27 mouse cellular contexts compared by ENCODE assay signal in the genomic region with DNA sequence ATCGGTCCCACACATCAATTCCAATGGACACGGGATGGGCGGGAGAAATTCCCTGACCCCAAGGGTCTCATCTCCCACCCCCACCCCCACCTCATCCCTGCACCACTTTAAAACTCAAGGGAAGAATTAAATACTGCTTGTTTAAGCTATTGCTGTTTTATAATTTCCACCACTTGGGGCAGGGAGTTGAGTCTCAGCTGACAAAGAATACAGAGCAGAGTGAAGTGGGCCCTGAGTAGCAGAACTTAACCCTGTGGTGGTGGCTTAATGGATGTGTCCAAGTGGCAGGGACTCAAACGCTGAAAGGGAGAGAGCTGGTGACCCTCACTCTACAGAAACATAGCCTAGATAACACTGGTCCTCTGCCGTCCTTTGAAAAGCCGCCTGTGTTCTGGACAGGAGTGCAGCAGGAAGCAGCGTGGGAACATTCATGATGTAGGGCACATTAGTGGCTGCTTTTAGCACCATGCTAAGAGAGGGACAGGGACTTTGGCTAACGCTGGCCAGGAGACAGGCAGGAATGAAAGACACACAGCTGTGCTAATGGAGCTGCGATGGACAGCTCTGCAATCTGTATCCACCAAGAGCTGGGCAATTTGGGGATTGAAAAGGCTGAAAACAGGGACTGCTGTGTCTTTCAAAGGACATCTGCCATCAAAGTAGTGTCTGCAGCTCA.
A peak's percentile ranks its signal among the peaks of the same experiment; 100 is the strongest.
DNase-seq lines count a peak whose midpoint lies in the region; ATAC-seq and TF ChIP-seq lines count a peak whose summit lies in the region.
"Had no signal": no experiment of that assay in that cellular context is flagged by ENCODE, and none has a peak within 500 bp of the region (broad histone marks: within the 10 kb centered on the region; RNA-seq: fewer than 3 reads in every experiment).

No protein-coding gene starts in this region.

- H3K4me3 ChIP-seq in gastrocnemius, adult 2 months: no peak overlapping the region
- no peak overlapping the region for H3K4me3 ChIP-seq in hindbrain, postnatal 0 days (ENCODE audit: low read length)
- no peak overlapping the region for H3K4me3 ChIP-seq in hindbrain, embryonic 10.5 days
- H3K4me3 ChIP-seq: embryonic facial prominence, embryonic 10.5 days; embryonic facial prominence, embryonic 15.5 days; heart, embryonic 13.5 days; intestine, embryonic 15.5 days; limb, embryonic 13.5 days; lung, embryonic 15.5 days; midbrain, embryonic 12.5 days; myocyte; neural tube, embryonic 13.5 days had no signal

- WGBS in hindbrain, postnatal 0 days: 62% methylated on average over 9 of the region's 9 CpGs
- 73% methylated on average over 9 of the region's 9 CpGs for WGBS in hindbrain, embryonic 10.5 days

- ATAC-seq in hindbrain, postnatal 0 days: peak; percentile 61; the same call in 1 of the 2 replicates
- ATAC-seq in erythroid progenitor cell, adult 5-6 weeks (replicated peaks; ENCODE audit: low FRiP score, poor library complexity, severe bottlenecking): no peak
- ATAC-seq: hindbrain, embryonic 16.5 days; intestine, embryonic 15.5 days had no signal

- H3K4me2 ChIP-seq in hindbrain, postnatal 0 days (ENCODE audit: low read depth, low read length): no peak overlapping the region
- H3K4me2 ChIP-seq: embryonic facial prominence, embryonic 15.5 days; heart, embryonic 13.5 days; intestine, embryonic 15.5 days; limb, embryonic 13.5 days; liver, embryonic 11.5 days; lung, embryonic 15.5 days; midbrain, embryonic 12.5 days; neural tube, embryonic 13.5 days had no signal

- no peaks in the 10 kb centered on the region for H3K36me3 ChIP-seq in hindbrain, postnatal 0 days (ENCODE audit: insufficient read depth, low read length)
- no peaks in the 10 kb centered on the region for H3K36me3 ChIP-seq in hindbrain, embryonic 10.5 days
- H3K36me3 ChIP-seq: embryonic facial prominence, embryonic 10.5 days; embryonic facial prominence, embryonic 15.5 days; heart, embryonic 13.5 days; intestine, embryonic 15.5 days; limb, embryonic 13.5 days; lung, embryonic 15.5 days; midbrain, embryonic 12.5 days; neural tube, embryonic 13.5 days had no signal

- H3K4me1 ChIP-seq in hindbrain, postnatal 0 days (ENCODE audit: insufficient read depth, low read length): 0 out of 2 replicates have a peak, but pooled peaks cover 6% of the 10 kb centered on the region
- H3K4me1 ChIP-seq in hindbrain, embryonic 10.5 days (replicated peaks): peaks cover 29% of the 10 kb centered on the region
- H3K4me1 ChIP-seq: intestine, embryonic 15.5 days; lung, embryonic 15.5 days; midbrain, embryonic 12.5 days had no signal

- no peak for DNase-seq in gastrocnemius, adult 2 months
- DNase-seq in gastrocnemius, postnatal 36 days: no peak
- no peak for DNase-seq in hindbrain, postnatal 0 days (ENCODE audit: low spot score)
- no peak for DNase-seq in hindbrain, embryonic 10.5 days (ENCODE audit: low spot score)
- DNase-seq in brain, adult 2 months (ENCODE audit: low read depth, low spot score): peak; percentile 48
- DNase-seq in brain, embryonic 14.5 days (ENCODE audit: low read depth): peak; percentile 59
- DNase-seq: adrenal gland, postnatal 25 days; B cell, adult 2 months; cerebellum, adult 2 months; cerebellum, postnatal 25 days; gastrocnemius, postnatal 25 days; heart, adult 18-20 months; kidney, adult 2 months; kidney, postnatal 4 days; thymus, postnatal 4 days had no signal

- peak overlapping the region; percentile 38 for H3K27ac ChIP-seq in gastrocnemius, adult 2 months
- H3K27ac ChIP-seq in hindbrain, postnatal 0 days: no peak overlapping the region
- H3K27ac ChIP-seq in hindbrain, embryonic 10.5 days: no peak overlapping the region
- H3K27ac ChIP-seq: embryonic facial prominence, embryonic 10.5 days; embryonic facial prominence, embryonic 15.5 days; heart, embryonic 13.5 days; intestine, embryonic 15.5 days; limb, embryonic 13.5 days; lung, embryonic 15.5 days; midbrain, embryonic 12.5 days; neural tube, embryonic 13.5 days had no signal

- H3K9ac ChIP-seq in hindbrain, postnatal 0 days (replicated peaks; ENCODE audit: low read length): no peak overlapping the region
- H3K9ac ChIP-seq: embryonic facial prominence, embryonic 15.5 days; heart, embryonic 13.5 days; intestine, embryonic 15.5 days; limb, embryonic 13.5 days; lung, embryonic 15.5 days; midbrain, embryonic 12.5 days; neural tube, embryonic 13.5 days had no signal

- no peaks in the 10 kb centered on the region for H3K9me3 ChIP-seq in hindbrain, postnatal 0 days (ENCODE audit: low read length)
- peaks cover 3% of the 10 kb centered on the region; the same call in 1 of the 2 replicates for H3K9me3 ChIP-seq in hindbrain, embryonic 10.5 days
- H3K9me3 ChIP-seq: embryonic facial prominence, embryonic 10.5 days; embryonic facial prominence, embryonic 15.5 days; intestine, embryonic 15.5 days; lung, embryonic 15.5 days; midbrain, embryonic 12.5 days; neural tube, embryonic 13.5 days had no signal

- H3K27me3 ChIP-seq in hindbrain, postnatal 0 days (ENCODE audit: insufficient read depth, low read length): no peaks in the 10 kb centered on the region
- no peaks in the 10 kb centered on the region for H3K27me3 ChIP-seq in hindbrain, embryonic 10.5 days (ENCODE audit: insufficient read depth, poor library complexity, severe bottlenecking)
- H3K27me3 ChIP-seq: embryonic facial prominence, embryonic 15.5 days; heart, embryonic 13.5 days; intestine, embryonic 15.5 days; lung, embryonic 15.5 days; midbrain, embryonic 12.5 days; neural tube, embryonic 13.5 days had no signal

- TF ChIP-seq CTCF in gastrocnemius, adult 2 months (IDR thresholded peaks at IDR 0.05): no peak
- TF ChIP-seq CTCF in hindbrain, postnatal 0 days (IDR thresholded peaks at IDR 0.05; ENCODE audit: low read depth): peak; percentile 33
- TF ChIP-seq CTCF in brain, embryonic 14.5 days (IDR thresholded peaks at IDR 0.05; ENCODE audit: borderline replicate concordance, extremely low read depth, insufficient read depth, insufficient read length): no peak

- no peak for TF ChIP-seq POLR2A in brain, embryonic 14.5 days (IDR thresholded peaks at IDR 0.05; ENCODE audit: borderline replicate concordance, extremely low read depth, insufficient read depth, insufficient read length, poor library complexity, severe bottlenecking)

- intact Hi-C loops in gastrocnemius, adult 2 months (cut with DNase I): loop anchor here (5.0 kb wide), 1 partner anchor 78 kb away; a partner anchor contains a TSS
- intact Hi-C loops in gastrocnemius, postnatal 36 days (cut with DNase I): loop anchor here (5.0 kb wide), 1 partner anchor 73 kb away; no protein-coding TSS in a partner anchor

Comparison
In these comparisons a context has a peak if more than half of its experiments do, and no peak if none do; other contexts are left out.
1. DNase-seq: peak in brain, adult 2 months (single experiment) and brain, embryonic 14.5 days (single experiment); none in gastrocnemius, adult 2 months (single experiment), gastrocnemius, postnatal 36 days (0 of 2), hindbrain, postnatal 0 days (single experiment) and hindbrain, embryonic 10.5 days (single experiment).